Mouse (Mus musculus) neural tube, embryonic 15.5 days (tissue): ENCODE data around the gene Ppig. TPM values are rescaled to one million over a fixed set of nuclear protein-coding genes. Genes with fewer than 3 reads are reported as not detected.

Source experiments
- ATAC-seq: fragments of 200-750 bp; cut with Nextera tagmentation; 2 replicates; pipeline ENCODE4 v1.8.0; 2017; ENCODE audit warnings: mild to moderate bottlenecking, moderate TSS enrichment, moderate library complexity; ENCODE audit not compliant: low FRiP score
- H3K27ac ChIP-seq: fragments of 300-500 bp; sonication (generic); replicated peaks from 2 replicates; pipeline ENCODE4 v1.5.1; 2015; ENCODE audit warnings: mild to moderate bottlenecking, inconsistent platforms
- H3K27me3 ChIP-seq: fragments of 300-500 bp; sonication (generic); replicated peaks from 2 replicates; pipeline ENCODE4 v1.6.1; 2015; ENCODE audit warnings: inconsistent platforms
- H3K36me3 ChIP-seq: fragments of 300-500 bp; sonication (generic); 2 replicates; pipeline ENCODE4 v1.6.1; 2015; ENCODE audit warnings: inconsistent platforms
- H3K4me1 ChIP-seq: fragments of 300-500 bp; sonication (generic); 2 replicates; pipeline ENCODE4 v1.6.1; 2015; ENCODE audit warnings: inconsistent platforms
- H3K4me2 ChIP-seq: fragments of 300-500 bp; sonication (generic); 2 replicates; pipeline ENCODE4 v1.6.1; 2015; ENCODE audit warnings: inconsistent platforms, mild to moderate bottlenecking, moderate library complexity
- H3K4me3 ChIP-seq: fragments of 300-500 bp; sonication (generic); replicated peaks from 2 replicates; pipeline ENCODE4 v1.5.1; 2015; ENCODE audit warnings: mild to moderate bottlenecking, inconsistent platforms
- H3K9ac ChIP-seq: fragments of 300-500 bp; sonication (generic); replicated peaks from 2 replicates; pipeline ENCODE4 v1.6.1; 2015; ENCODE audit warnings: mild to moderate bottlenecking, inconsistent platforms
- H3K9me3 ChIP-seq: fragments of 300-500 bp; sonication (generic); replicated peaks from 2 replicates; pipeline ENCODE4 v1.6.1; 2016; ENCODE audit warnings: inconsistent platforms
- WGBS: fragments of 180-500 bp; shearing (Covaris S2); methylation state at CpG from one replicate; pipeline ENCODE4 v1.1.7; 2015; ENCODE audit warnings: mixed read lengths; 5-methylcytosine and 5-hydroxymethylcytosine counted together
- polyA plus RNA-seq: library from polyadenylated mRNA; unstranded; fragments of >200 nt; fragmentation: Nextera tagmentation; extraction: Ambion mirVana; gene quantifications from 2 replicates; pipeline ENCODE4 v1.2.1, GENCODE M21; 2015

Ppig gene
- polyA plus RNA-seq, 1 experiment from 2014 or later, result 133 TPM

DNA sequence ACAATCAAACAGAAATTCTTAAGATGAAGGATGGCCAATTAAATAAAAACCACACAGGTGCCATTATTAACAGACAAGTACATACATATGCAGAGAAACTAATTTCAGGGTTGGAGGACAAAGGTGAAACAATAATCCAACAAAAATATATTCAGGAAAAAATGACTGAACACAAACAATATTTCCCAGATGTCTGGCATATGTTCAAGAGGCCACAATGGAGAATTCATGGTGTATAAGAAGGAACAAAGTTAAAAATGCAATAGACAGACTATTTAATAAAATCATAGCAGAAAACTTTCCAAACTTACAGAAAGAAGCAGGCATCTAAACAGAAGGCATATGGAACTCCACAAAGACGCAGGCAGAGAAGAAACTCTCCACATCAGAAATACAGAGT lies 42.4 kb downstream of the Ppig start:
- Histone ChIP-seq H3K4me3 (no peak overlapping the region), H3K27ac (no peak overlapping the region), H3K4me1 (no peaks in the 10 kb centered on the region), H3K9ac (no peak overlapping the region), H3K36me3 (no peaks in the 10 kb centered on the region), H3K4me2 (no peak overlapping the region), H3K27me3 (no peaks in the 10 kb centered on the region), H3K9me3 (no peaks in the 10 kb centered on the region)
- ATAC-seq, result no peak
- WGBS, result 89% methylated on average over 1 of the region's 1 CpGs

DNA sequence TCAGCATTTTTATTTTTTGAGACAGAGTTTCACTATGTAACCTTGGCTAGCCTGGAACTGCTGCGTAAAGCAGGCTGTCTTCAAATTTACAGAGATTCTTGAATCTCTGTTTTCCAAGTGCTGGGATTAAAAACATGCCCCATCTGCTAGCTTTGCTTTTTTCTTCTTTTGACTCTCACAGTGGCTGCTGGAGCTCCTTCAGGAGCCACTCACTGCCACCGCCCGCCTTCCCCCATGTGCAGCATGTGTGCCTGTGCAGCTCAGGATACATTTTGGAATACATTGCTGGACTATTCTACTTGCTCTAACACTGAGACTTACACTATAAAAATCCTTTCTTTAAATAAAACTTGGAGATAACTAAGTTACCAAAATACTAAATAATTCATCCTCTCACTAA lies 51.0 kb downstream of the Ppig start:
- H3K4me3 ChIP-seq, result no peak overlapping the region
- ATAC-seq, result no peak
- WGBS, result 99% methylated on average over 3 of the region's 3 CpGs
- H3K4me2 ChIP-seq, result no peak overlapping the region
- H3K9ac ChIP-seq, result no peak overlapping the region
- H3K36me3 ChIP-seq, result peaks cover 3% of the 10 kb centered on the region; the same call in 1 of the 2 replicates
- no peak overlapping the region for H3K27ac ChIP-seq
- no peaks in the 10 kb centered on the region for H3K9me3 ChIP-seq
- H3K4me1 ChIP-seq, result no peaks in the 10 kb centered on the region
- no peaks in the 10 kb centered on the region for H3K27me3 ChIP-seq

DNA sequence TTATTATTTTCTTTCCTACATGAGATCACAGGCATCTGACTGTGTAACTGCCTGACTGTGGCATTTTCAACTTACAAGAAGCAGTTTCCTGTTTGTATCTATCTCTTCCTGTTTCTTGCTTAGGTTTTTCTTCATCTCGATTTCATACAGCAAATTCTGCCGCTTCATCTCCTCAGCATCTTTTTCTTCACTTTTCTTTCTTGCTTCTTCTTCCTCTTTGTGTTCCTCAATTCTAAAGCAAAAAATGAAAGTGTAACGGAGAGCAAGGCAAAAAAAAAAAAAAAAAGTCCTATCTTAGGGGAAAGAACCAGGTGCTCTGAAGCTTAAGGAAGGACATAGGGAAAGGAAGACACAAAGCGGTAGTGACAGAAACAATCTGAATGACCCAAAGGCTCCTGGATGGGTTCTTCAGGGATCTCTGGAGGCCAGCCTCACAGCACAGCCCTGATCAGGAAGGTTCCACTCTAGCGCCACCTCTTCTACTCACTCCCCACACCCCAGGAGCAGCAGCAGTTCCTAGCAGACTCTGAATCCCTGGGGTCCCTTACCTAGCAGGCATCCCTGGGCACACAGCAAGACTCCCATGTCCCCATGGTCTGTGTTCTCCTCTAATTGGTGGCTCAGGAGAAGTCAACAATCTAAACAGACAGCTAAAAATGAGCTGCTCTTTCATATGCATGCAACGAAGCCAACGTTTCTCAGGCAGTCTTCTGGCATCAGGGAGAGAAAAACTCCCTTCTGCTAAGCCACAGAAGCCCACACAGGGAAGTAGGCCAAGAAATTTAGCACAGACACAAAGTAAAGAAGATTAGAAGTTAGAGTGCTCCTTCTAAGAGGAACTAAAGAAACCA lies 55.9 kb downstream of the Ppig start:
- H3K27me3 ChIP-seq, result no peaks in the 10 kb centered on the region
- H3K9me3 ChIP-seq, result no peaks in the 10 kb centered on the region
- no peak overlapping the region for H3K4me3 ChIP-seq
- 78% methylated on average over 7 of the region's 7 CpGs for WGBS
- ATAC-seq, result no peak
- no peaks in the 10 kb centered on the region for H3K4me1 ChIP-seq
- H3K9ac ChIP-seq, result no peak overlapping the region
- H3K4me2 ChIP-seq, result no peak overlapping the region
- H3K36me3 ChIP-seq, result peaks cover 10% of the 10 kb centered on the region
- H3K27ac ChIP-seq, result no peak overlapping the region

DNA sequence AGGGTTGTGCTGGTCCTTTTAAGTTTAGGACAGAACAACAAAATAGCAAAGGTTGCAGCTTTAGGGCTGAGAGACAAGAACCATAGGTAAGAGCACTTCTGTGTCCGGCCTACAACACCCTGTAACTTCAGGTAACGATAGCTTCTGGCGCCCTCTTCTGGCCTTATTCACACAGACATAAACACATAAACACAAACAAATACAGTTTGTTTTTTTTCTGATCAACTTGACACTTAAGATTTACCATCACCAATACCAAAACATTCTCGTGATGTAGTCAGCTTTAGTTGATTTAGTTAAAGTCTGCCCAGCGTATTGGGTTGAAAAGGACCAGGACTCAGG lies 56.5 kb downstream of the Ppig start:
- no peaks in the 10 kb centered on the region for H3K27me3 ChIP-seq
- peaks cover 10% of the 10 kb centered on the region for H3K36me3 ChIP-seq
- no peak overlapping the region for H3K4me3 ChIP-seq
- H3K9ac ChIP-seq, result no peak overlapping the region
- no peaks in the 10 kb centered on the region for H3K4me1 ChIP-seq
- H3K27ac ChIP-seq, result no peak overlapping the region
- H3K9me3 ChIP-seq, result no peaks in the 10 kb centered on the region
- no peak for ATAC-seq
- 52% methylated on average over 5 of the region's 5 CpGs for WGBS
- H3K4me2 ChIP-seq, result no peak overlapping the region

DNA sequence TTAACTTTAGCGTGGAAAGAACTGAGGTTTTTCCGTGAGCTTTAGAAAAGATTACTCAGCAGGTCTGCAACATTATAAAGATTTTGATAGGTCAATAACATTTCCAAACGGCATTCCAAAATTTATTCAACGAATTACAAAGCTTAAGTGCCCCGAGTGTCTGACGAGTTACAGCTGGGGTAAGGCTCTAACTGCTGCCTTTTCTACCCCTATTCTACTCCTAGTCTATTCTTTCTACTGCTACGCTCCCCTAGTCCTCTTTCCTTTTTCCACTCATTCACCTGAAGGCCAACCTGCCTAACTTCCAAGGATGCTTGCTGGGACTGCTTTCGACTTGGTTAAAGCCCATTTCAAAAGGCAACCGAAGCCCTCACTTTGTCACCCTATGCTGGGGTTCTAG lies 66.6 kb downstream of the Ppig start:
- peaks cover 20% of the 10 kb centered on the region for H3K4me1 ChIP-seq
- 25% methylated on average over 9 of the region's 9 CpGs for WGBS
- H3K36me3 ChIP-seq, result peaks cover 21% of the 10 kb centered on the region
- peak overlapping the region; percentile 72 for H3K4me3 ChIP-seq
- peak overlapping the region; percentile 59 for H3K9ac ChIP-seq
- no peaks in the 10 kb centered on the region for H3K9me3 ChIP-seq
- peak overlapping the region; percentile 89 for H3K4me2 ChIP-seq
- H3K27ac ChIP-seq, result peak overlapping the region; percentile 88
- no peak; the same call in 1 of the 2 replicates for ATAC-seq
- no peaks in the 10 kb centered on the region for H3K27me3 ChIP-seq

DNA sequence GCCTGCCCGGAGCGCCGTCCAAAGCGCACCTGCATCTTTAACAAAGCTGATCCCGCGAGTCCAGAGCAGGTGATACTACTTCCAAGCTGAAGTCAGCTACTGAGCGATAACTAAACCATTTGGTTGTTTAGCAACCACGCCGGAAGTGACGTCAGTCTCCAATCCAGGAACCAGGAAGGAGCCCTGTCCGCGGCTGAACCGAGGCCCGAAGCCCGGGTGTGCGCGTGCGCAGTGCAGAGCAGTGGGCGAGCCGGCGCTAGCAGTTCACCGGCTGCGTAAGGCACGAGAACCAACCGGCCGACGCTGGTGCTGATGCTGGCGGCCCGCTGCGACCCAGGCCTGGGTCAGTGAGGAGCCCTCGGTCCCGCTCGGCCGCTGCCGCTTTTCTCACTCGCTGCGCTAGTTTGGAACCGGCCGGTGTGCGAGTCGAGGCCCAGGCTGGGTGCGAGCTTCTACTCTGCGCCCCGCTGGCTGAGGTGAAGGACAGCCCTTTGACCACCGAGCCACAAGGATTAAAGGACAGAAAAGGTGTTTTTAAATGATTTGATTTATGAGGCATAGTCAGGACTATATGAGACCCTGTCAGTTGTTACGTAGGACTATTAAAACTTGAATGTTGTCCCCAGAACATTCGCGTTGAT lies 67.2 kb downstream of the Ppig start, which contains the start of the genes Ccdc173 and Phospho2:
TSS of gene Ccdc173 (minus strand) at position 147 of the 641 bp plus-strand sequence.
TSS of gene Phospho2 (plus strand) at position 195 of the 641 bp plus-strand sequence.
- WGBS, result 2% methylated on average over 48 of the region's 48 CpGs
- Histone ChIP-seq H3K9me3 (no peaks in the 10 kb centered on the region), H3K36me3 (peaks cover 25% of the 10 kb centered on the region), H3K4me1 (peaks cover 20% of the 10 kb centered on the region), H3K4me3 (peak within 1 kb of the TSS; percentile 72), H3K4me2 (peak within 1 kb of the TSS; percentile 89), H3K27ac (peak within 1 kb of the TSS; percentile 88), H3K27me3 (no peaks in the 10 kb centered on the region), H3K9ac (peak within 1 kb of the TSS; percentile 72)
- ATAC-seq, result peak; percentile 98

DNA sequence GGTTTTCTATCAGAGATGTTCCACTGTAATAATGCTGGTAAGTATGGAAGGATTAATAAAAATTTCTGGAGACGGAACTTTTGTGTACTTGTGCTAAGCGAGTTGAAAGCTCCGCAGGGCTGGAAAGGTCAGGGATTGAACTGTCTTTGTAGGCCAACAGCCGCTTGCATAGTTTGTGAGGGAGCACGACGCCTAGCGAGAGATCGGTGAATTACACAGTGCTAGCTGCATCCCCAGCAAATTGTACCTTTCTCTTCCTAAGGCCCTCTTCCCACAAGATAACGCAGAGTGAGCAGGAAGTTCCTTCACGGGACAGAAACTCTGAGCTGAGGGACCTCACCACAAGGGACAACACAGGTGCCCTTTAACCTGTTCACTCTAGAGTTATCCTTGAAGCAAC lies 67.9 kb downstream of the Ppig start:
- Histone ChIP-seq H3K9me3 (no peaks in the 10 kb centered on the region), H3K27ac (peak overlapping the region; percentile 88; the same call in 1 of the 2 replicates), H3K36me3 (peaks cover 30% of the 10 kb centered on the region), H3K4me2 (peak overlapping the region; percentile 89), H3K4me1 (peaks cover 20% of the 10 kb centered on the region), H3K4me3 (peak overlapping the region; percentile 72), H3K27me3 (no peaks in the 10 kb centered on the region), H3K9ac (peak overlapping the region; percentile 72)
- ATAC-seq, result no peak
- under 1% methylated on average over 10 of the region's 10 CpGs for WGBS

DNA sequence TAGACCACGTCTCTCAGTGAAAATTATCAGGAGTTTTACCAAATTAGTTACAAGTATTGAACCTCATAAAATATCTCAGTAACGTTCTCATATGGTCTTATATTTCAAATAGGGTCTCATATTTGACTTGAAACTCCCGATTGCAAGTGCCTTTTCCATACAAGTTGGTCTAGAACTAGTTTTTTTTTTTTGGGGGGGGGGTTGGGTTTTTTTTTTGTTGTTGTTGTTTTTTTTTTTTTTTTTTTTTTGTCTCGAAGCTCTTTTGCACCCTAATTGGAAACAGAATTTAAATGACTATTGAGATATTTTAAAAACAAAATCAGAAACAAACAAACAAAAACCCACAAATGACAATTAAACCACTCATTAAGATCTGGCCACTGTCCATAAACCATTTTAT lies 68.4 kb downstream of the Ppig start:
- Histone ChIP-seq H3K9ac (no peak overlapping the region), H3K27ac (no peak overlapping the region), H3K27me3 (no peaks in the 10 kb centered on the region), H3K4me3 (peak overlapping the region; percentile 72), H3K4me2 (peak overlapping the region; percentile 89), H3K36me3 (peaks cover 32% of the 10 kb centered on the region), H3K9me3 (no peaks in the 10 kb centered on the region), H3K4me1 (peaks cover 20% of the 10 kb centered on the region)
- 76% methylated on average over 4 of the region's 4 CpGs for WGBS
- ATAC-seq, result no peak

DNA sequence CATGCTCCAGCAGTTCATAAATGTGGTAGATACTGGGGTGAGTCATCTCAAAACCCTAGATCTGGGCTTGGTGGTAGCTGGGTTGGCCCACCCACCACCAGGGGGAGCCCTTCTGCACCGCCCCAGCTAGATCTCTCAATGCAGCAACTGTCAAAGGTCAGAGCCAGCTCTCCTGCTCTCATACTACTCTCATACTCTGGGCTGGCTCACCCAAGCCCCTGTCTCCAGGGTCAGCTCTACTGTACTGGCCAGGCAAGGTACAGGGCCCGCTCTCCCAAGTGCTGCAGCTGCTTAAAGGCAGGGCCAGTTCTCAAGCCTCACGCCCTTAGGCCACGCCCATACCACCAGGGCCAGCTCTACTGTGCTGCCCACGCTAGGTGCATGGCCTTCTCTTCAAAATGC lies 80.6 kb downstream of the Ppig start:
- ATAC-seq, result no peak
- H3K4me2 ChIP-seq, result no peak overlapping the region
- 64% methylated on average over 5 of the region's 5 CpGs for WGBS

More for the DNA sequence above, 80.6 kb downstream of the Ppig start:
- no peak overlapping the region for H3K9ac ChIP-seq
- no peak overlapping the region for H3K27ac ChIP-seq
- no peak overlapping the region for H3K4me3 ChIP-seq
- no peaks in the 10 kb centered on the region for H3K9me3 ChIP-seq
- no peaks in the 10 kb centered on the region for H3K27me3 ChIP-seq
- H3K36me3 ChIP-seq, result no peaks in the 10 kb centered on the region
- H3K4me1 ChIP-seq, result no peaks in the 10 kb centered on the region

Other genes starting within 250 kb of the Ppig start
- gene Lrp2, start 136.5 kb upstream of the Ppig start, polyA plus RNA-seq, result 0.46 and 0.66 TPM in 2 replicates
- gene Bbs5, start 75.4 kb upstream of the Ppig start, polyA plus RNA-seq, result 23.9 and 26.0 TPM in 2 replicates
- gene Klhl41, start 52.4 kb upstream of the Ppig start, polyA plus RNA-seq, result 2.1 and 2.2 TPM in 2 replicates
- gene Fastkd1, start 9.0 kb upstream of the Ppig start, polyA plus RNA-seq, result 14.9 and 15.0 TPM in 2 replicates
- 1.9 and 2.2 TPM in 2 replicates for gene Ccdc173, start 67.0 kb downstream of the Ppig start, polyA plus RNA-seq
- 35.0 and 36.3 TPM in 2 replicates for gene Phospho2, start 67.1 kb downstream of the Ppig start, polyA plus RNA-seq
- gene Klhl23, start 99.4 kb downstream of the Ppig start, polyA plus RNA-seq, result 88.3 and 96.9 TPM in 2 replicates
- gene Ssb, start 139.0 kb downstream of the Ppig start, polyA plus RNA-seq, result 263 and 279 TPM in 2 replicates
- gene Mettl5, start 163.1 kb downstream of the Ppig start, polyA plus RNA-seq, result 30.3 and 34.6 TPM in 2 replicates
- 15.2 and 17.7 TPM in 2 replicates for gene Ubr3, start 174.7 kb downstream of the Ppig start, polyA plus RNA-seq